Mouse (Mus musculus) myocyte (in vitro differentiated cells): Measurements from ENCODE around the gene Hsd11b2. TPM values are rescaled to one million over a fixed set of nuclear protein-coding genes. Genes with fewer than 3 reads are reported as not detected.
A peak's percentile ranks its signal among the peaks of the same experiment; 100 is the strongest.

Experiments
- H3K27me3 ChIP-seq: one replicate; pipeline ENCODE4 v1.6.1; 2011; ENCODE audit not compliant: control insufficient read depth, insufficient read depth, insufficient read length
- H3K36me3 ChIP-seq: one replicate; pipeline ENCODE4 v1.6.1; 2011; ENCODE audit not compliant: control insufficient read depth, insufficient read depth
- H3K4me2 ChIP-seq: one replicate; pipeline ENCODE4 v1.6.1; 2011; ENCODE audit warnings: low read depth, control low read depth
- H3K4me3 ChIP-seq: one replicate; pipeline ENCODE4 v1.5.1; 2011; ENCODE audit warnings: mild to moderate bottlenecking, control low read depth, moderate library complexity
- H3K79me2 ChIP-seq: one replicate; pipeline ENCODE4 v1.6.1; 2011; ENCODE audit not compliant: control insufficient read depth, insufficient read depth
- H3ac ChIP-seq: one replicate; pipeline ENCODE4 v1.6.1; 2011; ENCODE audit not compliant: control insufficient read depth, insufficient read length
- CEBPB ChIP-seq: IDR thresholded peaks from 2 replicates; pipeline ENCODE4 v1.6.1; 2011; ENCODE audit warnings: mild to moderate bottlenecking, moderate library complexity; ENCODE audit not compliant: poor library complexity, insufficient read depth, severe bottlenecking
- E2F4 ChIP-seq: IDR thresholded peaks from one replicate; pipeline ENCODE4 v1.6.1; 2011; ENCODE audit warnings: mild to moderate bottlenecking, control low read depth, moderate library complexity; ENCODE audit not compliant: insufficient read depth
- MAX ChIP-seq: IDR thresholded peaks from one replicate; pipeline ENCODE4 v1.6.1; 2011; ENCODE audit warnings: low read depth, mild to moderate bottlenecking, control low read depth
- MYOD1 ChIP-seq, 3 experiments: IDR thresholded peaks; one replicate each; pipeline ENCODE4 v1.6.1; 2011; ENCODE audit warnings: control low read depth in 2 of 3, low read depth in 2 of 3, mild to moderate bottlenecking in 2 of 3, moderate library complexity in 1 of 3; ENCODE audit not compliant: insufficient read length in 2 of 3, control insufficient read depth in 1 of 3
- MYOG ChIP-seq, 3 experiments: IDR thresholded peaks; one replicate each; pipeline ENCODE4 v1.6.1; 2011; ENCODE audit warnings: control low read depth in 2 of 3, low read depth in 2 of 3, mild to moderate bottlenecking in 2 of 3; ENCODE audit not compliant: insufficient read length in 2 of 3, control insufficient read depth in 1 of 3, insufficient read depth in 1 of 3
- POLR2A ChIP-seq: IDR thresholded peaks from one replicate; pipeline ENCODE4 v1.6.1; 2011; ENCODE audit warnings: low read depth, mild to moderate bottlenecking, control low read depth, moderate library complexity; ENCODE audit not compliant: insufficient read length
- POLR2AphosphoS2 ChIP-seq: IDR thresholded peaks from one replicate; pipeline ENCODE4 v1.6.1; 2011; ENCODE audit warnings: low read depth, control low read depth; ENCODE audit not compliant: insufficient read length
- REST ChIP-seq: IDR thresholded peaks from one replicate; pipeline ENCODE4 v1.6.1; 2011; ENCODE audit warnings: mild to moderate bottlenecking, control low read depth, moderate library complexity; ENCODE audit not compliant: insufficient read depth, insufficient read length
- SRF ChIP-seq: IDR thresholded peaks from one replicate; pipeline ENCODE4 v1.6.1; 2011; ENCODE audit warnings: low read depth; ENCODE audit not compliant: control insufficient read depth, insufficient read length
- TCF12 ChIP-seq: IDR thresholded peaks from one replicate; pipeline ENCODE4 v1.6.1; 2011; ENCODE audit warnings: mild to moderate bottlenecking, control low read depth; ENCODE audit not compliant: poor library complexity, insufficient read depth, severe bottlenecking
- TCF3 ChIP-seq: IDR thresholded peaks from one replicate; pipeline ENCODE4 v1.6.1; 2011; ENCODE audit warnings: low read depth, control low read depth; ENCODE audit not compliant: insufficient read length
- USF1 ChIP-seq: IDR thresholded peaks from one replicate; pipeline ENCODE4 v1.6.1; 2011; ENCODE audit warnings: low read depth, mild to moderate bottlenecking, control low read depth, moderate library complexity
- polyA plus RNA-seq: library from polyadenylated mRNA; unstranded; fragments of >200 nt; fragmentation: generic; extraction: Trizol; gene quantifications from one replicate; pipeline ENCODE4 v1.2.1, GENCODE M21; 2012; ENCODE audit warnings: missing spikeins

The Hsd11b2 gene
- polyA plus RNA-seq, 1 experiment: 0.59 TPM

DNA sequence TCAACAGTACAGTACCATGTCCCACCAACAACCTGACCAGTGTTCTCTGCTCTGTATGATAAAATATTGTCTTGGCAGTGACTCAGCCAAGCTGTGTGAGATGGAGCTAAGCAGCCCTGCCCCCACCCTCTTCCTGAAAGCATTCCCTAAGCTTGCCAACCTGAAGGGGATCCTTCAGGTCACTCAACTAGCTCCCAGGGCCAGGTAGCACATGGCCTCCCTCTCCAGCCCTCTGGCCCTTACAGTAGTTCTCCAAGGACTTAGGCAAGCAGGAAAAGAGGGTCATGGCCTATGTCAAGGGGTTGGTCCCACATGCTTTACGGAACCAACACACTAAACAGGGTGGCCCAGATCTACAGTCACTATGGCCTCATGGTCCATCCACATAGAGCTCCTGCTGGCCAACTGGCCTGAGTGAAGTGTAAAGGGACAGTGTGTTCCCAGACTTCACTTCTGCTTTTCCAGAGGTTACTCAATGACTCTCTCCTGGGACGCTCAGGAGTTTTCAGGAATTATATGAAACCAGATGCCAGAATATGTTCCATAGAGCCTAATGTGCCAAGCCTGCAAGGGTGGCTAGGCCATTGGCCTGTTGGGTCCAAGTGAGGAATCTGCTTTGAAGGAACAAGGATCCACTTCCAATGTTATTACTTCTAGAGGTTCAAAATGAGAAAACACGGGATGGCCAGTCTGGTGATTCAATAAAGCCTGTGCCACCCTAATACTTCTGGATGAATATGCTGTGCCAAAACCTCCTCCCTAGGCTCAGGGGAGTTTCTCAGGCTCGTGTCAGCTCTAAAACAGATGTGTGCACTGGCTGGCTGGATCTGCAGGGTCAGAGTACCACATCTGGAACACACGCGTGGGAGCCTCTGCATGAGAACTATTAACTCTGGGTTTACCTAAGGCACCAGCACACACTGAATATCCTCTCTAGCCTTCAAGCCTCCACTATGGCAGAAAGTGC is 28.1 kb downstream of the Hsd11b2 start:
- Histone ChIP-seq H3K27me3 (no peaks in the 10 kb centered on the region), H3K4me3 (no peak overlapping the region), H3ac (no peak overlapping the region), H3K79me2 (peaks cover 13% of the 10 kb centered on the region), H3K4me2 (peak overlapping the region; percentile 6), H3K36me3 (peaks cover 4% of the 10 kb centered on the region)
- no peak for TF ChIP-seq CEBPB
- TF ChIP-seq TCF3: no peak
- no peak for TF ChIP-seq POLR2AphosphoS2
- no peak for TF ChIP-seq E2F4
- no peak for TF ChIP-seq SRF
- no peak for TF ChIP-seq TCF12
- no peak for TF ChIP-seq USF1
- no peak for TF ChIP-seq REST

- no peak overlapping the region for H3ac ChIP-seq
- no peaks in the 10 kb centered on the region for H3K36me3 ChIP-seq
- no peak overlapping the region for H3K4me2 ChIP-seq
- H3K79me2 ChIP-seq: peaks cover 10% of the 10 kb centered on the region
- no peak for TF ChIP-seq MAX
- no peak for TF ChIP-seq SRF
- no peak for TF ChIP-seq TCF12
- no peak for TF ChIP-seq MYOD1 (IDR thresholded peaks at IDR 0.05; ENCODE audit: control insufficient read depth in 1 of 3, insufficient read length in 2 of 3, low read depth in 2 of 3)
- no peak for TF ChIP-seq E2F4
- no peak for TF ChIP-seq CEBPB
- no peak for TF ChIP-seq USF1
- no peak for TF ChIP-seq POLR2AphosphoS2
- no peak for TF ChIP-seq POLR2A
- TF ChIP-seq TCF3: no peak
- H3K27me3 ChIP-seq: no peaks in the 10 kb centered on the region
- H3K4me3 ChIP-seq: no peak overlapping the region
These were observed 31.0 kb downstream of the Hsd11b2 start for GRCm38 (mm10) chr8:105549506-105549905.

DNA sequence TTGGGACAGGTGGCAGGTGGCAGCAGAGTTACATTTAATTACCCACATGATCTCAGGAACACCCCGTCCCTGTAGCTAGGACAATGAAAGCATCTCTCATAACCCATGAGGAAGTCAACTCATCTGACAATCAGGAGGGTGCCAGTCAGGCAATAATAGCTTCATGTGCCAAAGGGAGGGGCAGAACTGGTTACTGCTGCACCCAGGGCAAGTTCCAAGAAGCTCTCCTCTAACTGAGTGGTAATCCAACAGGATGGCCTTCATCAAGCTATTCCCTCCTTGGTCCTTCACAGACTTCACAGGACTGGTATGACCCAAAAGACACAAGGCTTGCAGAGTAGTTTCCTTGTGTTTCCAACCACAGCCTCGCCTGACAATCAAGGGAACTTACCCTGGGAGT is 31.5 kb downstream of the Hsd11b2 start:
- Histone ChIP-seq H3K4me2 (no peak overlapping the region), H3K27me3 (no peaks in the 10 kb centered on the region), H3ac (no peak overlapping the region), H3K79me2 (peaks cover 10% of the 10 kb centered on the region), H3K4me3 (no peak overlapping the region), H3K36me3 (no peaks in the 10 kb centered on the region)
- TF ChIP-seq MAX: no peak
- no peak for TF ChIP-seq REST
- no peak for TF ChIP-seq TCF12
- no peak for TF ChIP-seq POLR2AphosphoS2
- no peak for TF ChIP-seq TCF3
- no peak for TF ChIP-seq E2F4
- no peak for TF ChIP-seq CEBPB
- no peak for TF ChIP-seq SRF
- TF ChIP-seq MYOG (IDR thresholded peaks at IDR 0.05; ENCODE audit: control insufficient read depth in 1 of 3, insufficient read depth in 1 of 3, insufficient read length in 2 of 3, low read depth in 2 of 3): no peak

- no peak for TF ChIP-seq SRF
- no peak for TF ChIP-seq REST
- no peak for TF ChIP-seq MAX
- TF ChIP-seq MYOG (IDR thresholded peaks at IDR 0.05; ENCODE audit: control insufficient read depth in 1 of 3, insufficient read depth in 1 of 3, insufficient read length in 2 of 3, low read depth in 2 of 3): no peak
- TF ChIP-seq CEBPB: no peak
- no peak for TF ChIP-seq TCF3
- TF ChIP-seq TCF12: no peak
- no peak overlapping the region for H3K4me2 ChIP-seq
- no peaks in the 10 kb centered on the region for H3K36me3 ChIP-seq
- no peaks in the 10 kb centered on the region for H3K27me3 ChIP-seq
- peaks cover 14% of the 10 kb centered on the region for H3K79me2 ChIP-seq
- H3K4me3 ChIP-seq: no peak overlapping the region
- H3ac ChIP-seq: no peak overlapping the region
These were observed 33.5 kb downstream of the Hsd11b2 start for GRCm38 (mm10) chr8:105552032-105552431.

- no peak for TF ChIP-seq CEBPB
- H3ac ChIP-seq: no peak overlapping the region
- H3K36me3 ChIP-seq: peaks cover under 1% of the 10 kb centered on the region
- H3K27me3 ChIP-seq: no peaks in the 10 kb centered on the region
- no peak overlapping the region for H3K4me3 ChIP-seq
- no peak overlapping the region for H3K4me2 ChIP-seq
- H3K79me2 ChIP-seq: peaks cover 14% of the 10 kb centered on the region
These were observed 34.3 kb downstream of the Hsd11b2 start for GRCm38 (mm10) chr8:105552824-105553223.
